Mouse (Mus musculus) liver, embryonic 15.5 days (tissue): ENCODE measurements around the gene Nrg4. TPM values are rescaled to one million over a fixed set of nuclear protein-coding genes. Genes with fewer than 3 reads are reported as not detected.

ENCODE experiments used
- ATAC-seq: fragments of 200-750 bp; cut with Nextera tagmentation; 2 replicates; pipeline ENCODE4 v1.8.0; 2017; ENCODE audit warnings: moderate number of reproducible peaks, mild to moderate bottlenecking, moderate library complexity; ENCODE audit not compliant: insufficient read depth
- H3K27ac ChIP-seq: fragments of 300-500 bp; sonication (generic); replicated peaks from 2 replicates; pipeline ENCODE4 v1.5.1; 2015; ENCODE audit warnings: mild to moderate bottlenecking, inconsistent platforms
- H3K27me3 ChIP-seq: fragments of 300-500 bp; sonication (generic); 2 replicates; pipeline ENCODE4 v1.6.1; 2015; ENCODE audit warnings: mild to moderate bottlenecking, inconsistent platforms
- H3K36me3 ChIP-seq: fragments of 300-500 bp; sonication (generic); replicated peaks from 2 replicates; pipeline ENCODE4 v1.6.1; 2015; ENCODE audit warnings: moderate library complexity, mild to moderate bottlenecking, inconsistent platforms
- H3K4me1 ChIP-seq: fragments of 300-500 bp; sonication (generic); replicated peaks from 2 replicates; pipeline ENCODE4 v1.6.1; 2015; ENCODE audit warnings: inconsistent platforms
- H3K4me2 ChIP-seq: fragments of 300-500 bp; sonication (generic); 2 replicates; pipeline ENCODE4 v1.6.1; 2015; ENCODE audit warnings: moderate library complexity, mild to moderate bottlenecking, inconsistent platforms
- H3K4me3 ChIP-seq: fragments of 300-500 bp; sonication (generic); replicated peaks from 2 replicates; pipeline ENCODE4 v1.5.1; 2015; ENCODE audit warnings: mild to moderate bottlenecking, inconsistent platforms
- H3K9ac ChIP-seq: fragments of 300-500 bp; sonication (generic); 2 replicates; pipeline ENCODE4 v1.6.1; 2015; ENCODE audit warnings: moderate library complexity, mild to moderate bottlenecking, inconsistent platforms
- H3K9me3 ChIP-seq: fragments of 300-500 bp; sonication (generic); replicated peaks from 2 replicates; pipeline ENCODE4 v1.6.1; 2016; ENCODE audit warnings: inconsistent platforms
- WGBS: fragments of 180-500 bp; shearing (Covaris S2); methylation state at CpG from one replicate; pipeline ENCODE4 v1.1.7; 2015; ENCODE audit warnings: mixed read lengths; ENCODE audit not compliant: insufficient replicate concordance; 5-methylcytosine and 5-hydroxymethylcytosine counted together
- polyA plus RNA-seq: library from polyadenylated mRNA; unstranded; fragments of >200 nt; fragmentation: Nextera tagmentation; extraction: Ambion mirVana; gene quantifications from 2 replicates; pipeline ENCODE4 v1.2.1, GENCODE M21; 2015

Gene Nrg4
- polyA plus RNA-seq, 1 experiment from 2014 or later: 1.7 TPM

DNA sequence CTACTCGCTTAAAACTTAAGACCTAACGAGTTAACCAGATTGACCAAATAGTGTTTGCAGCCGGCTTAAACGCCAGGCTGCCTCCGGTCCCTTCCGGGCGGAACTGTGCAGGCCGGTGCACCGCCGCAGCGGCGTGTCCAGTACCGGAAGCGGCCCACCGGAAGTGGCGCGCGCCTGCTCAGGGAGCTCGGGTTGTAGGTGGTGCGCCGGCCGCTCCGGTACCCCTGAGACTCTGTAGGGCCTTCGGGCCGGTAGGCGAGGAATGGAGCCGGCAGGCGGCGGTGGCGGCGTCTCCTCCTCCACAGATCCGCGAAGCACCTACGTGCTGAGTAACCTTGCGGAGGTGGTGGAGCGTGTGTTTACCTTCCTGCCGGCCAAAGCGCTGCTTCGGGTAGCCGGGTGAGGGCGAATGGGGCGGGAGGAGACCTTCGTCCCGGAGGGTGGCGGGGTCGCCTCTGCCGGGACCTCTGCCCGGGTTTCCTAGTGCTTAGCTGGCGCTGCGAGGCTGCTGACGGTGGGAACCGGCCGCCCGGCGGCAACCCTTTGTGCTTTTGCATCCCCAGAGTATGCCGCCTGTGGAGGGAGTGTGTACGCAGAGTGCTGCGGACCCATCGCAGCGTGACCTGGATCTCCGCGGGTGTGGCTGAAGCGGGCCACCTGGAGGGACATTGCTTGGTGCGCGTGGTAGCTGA lies 117.7 kb downstream of the Nrg4 start, which contains the start of gene Fbxo22:
TSS of gene Fbxo22 (plus strand) at position 136 of the 692 bp plus-strand sequence.
- Histone ChIP-seq H3K4me2 (peak within 1 kb of the TSS; percentile 87), H3K4me3 (peak within 1 kb of the TSS; percentile 78), H3K9ac (peak within 1 kb of the TSS; percentile 69), H3K9me3 (no peaks in the 10 kb centered on the region), H3K27me3 (no peaks in the 10 kb centered on the region), H3K27ac (peak within 1 kb of the TSS; percentile 78), H3K36me3 (peaks cover 18% of the 10 kb centered on the region; the same call in 1 of the 2 replicates), H3K4me1 (peaks cover 33% of the 10 kb centered on the region)
- ATAC-seq: peak; percentile 96
- WGBS: under 1% methylated on average over 65 of the region's 65 CpGs

DNA sequence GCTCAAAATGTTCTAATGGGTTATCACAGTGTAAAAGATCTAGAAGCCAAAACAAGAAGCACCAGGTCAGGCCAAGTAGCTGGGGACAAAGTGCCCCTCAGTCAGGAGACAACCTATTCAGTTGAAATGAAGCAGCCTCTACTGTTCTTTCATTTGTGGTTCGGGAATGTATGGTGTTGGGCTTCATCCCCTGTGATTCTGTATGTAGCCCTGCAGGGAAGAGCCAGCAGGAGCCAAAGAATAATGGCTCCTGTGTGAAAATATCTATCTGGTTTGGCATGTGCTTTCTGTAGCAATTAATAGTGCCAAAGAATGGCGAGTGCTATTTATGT lies 118.2 kb downstream of the Nrg4 start:
- Histone ChIP-seq H3K27me3 (no peaks in the 10 kb centered on the region), H3K4me3 (peak overlapping the region; percentile 78), H3K9ac (peak overlapping the region; percentile 69), H3K4me1 (peaks cover 33% of the 10 kb centered on the region), H3K36me3 (0 out of 2 replicates have a peak, but pooled peaks cover 14% of the 10 kb centered on the region), H3K4me2 (peak overlapping the region; percentile 87), H3K27ac (peak overlapping the region; percentile 78), H3K9me3 (no peaks in the 10 kb centered on the region)
- WGBS: 2% methylated on average over 2 of the region's 2 CpGs
- ATAC-seq: no peak

DNA sequence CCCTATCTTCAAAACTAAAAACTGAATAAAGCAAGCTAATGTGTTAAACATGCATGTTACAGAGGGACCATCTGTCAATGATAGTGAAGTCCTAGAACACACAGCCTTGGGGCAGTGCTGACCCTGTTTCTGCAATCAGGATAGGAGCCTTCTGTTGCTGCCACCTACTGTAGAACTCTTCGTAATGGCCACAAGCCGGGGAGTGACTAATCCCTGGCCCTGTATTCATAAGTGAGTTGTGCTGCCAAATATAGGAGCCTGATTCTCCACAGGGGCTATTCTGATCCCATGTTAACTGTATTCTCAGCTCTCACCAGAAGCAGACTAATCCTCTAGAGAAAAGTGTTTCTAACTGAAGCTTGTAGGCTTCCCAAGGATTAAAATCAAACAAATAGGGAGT lies 127.3 kb downstream of the Nrg4 start:
- H3K36me3 ChIP-seq: peaks cover 16% of the 10 kb centered on the region; the same call in 1 of the 2 replicates
- WGBS: 68% methylated on average over 2 of the region's 2 CpGs

DNA sequence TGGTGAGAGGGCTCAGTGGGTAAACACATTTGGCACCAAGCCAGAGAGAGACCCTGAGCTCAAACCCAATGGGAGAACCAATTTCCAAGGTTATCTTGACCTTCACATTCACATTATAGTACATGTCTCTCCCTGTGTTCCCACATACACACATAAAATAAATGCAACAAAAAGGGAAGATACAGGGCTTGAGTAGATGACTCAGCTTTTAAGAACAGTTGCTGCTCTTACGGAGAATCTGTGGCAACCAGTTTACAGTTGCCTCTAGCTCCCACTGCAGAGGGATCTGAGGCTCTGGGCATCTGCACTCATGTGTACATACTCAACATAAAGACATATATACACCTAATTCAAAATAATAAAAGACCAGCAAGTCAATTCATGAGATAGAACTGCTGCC lies 128.4 kb downstream of the Nrg4 start:
- H3K36me3 ChIP-seq: peaks cover 18% of the 10 kb centered on the region; the same call in 1 of the 2 replicates
- no peak overlapping the region for H3K9ac ChIP-seq
- H3K27me3 ChIP-seq: no peaks in the 10 kb centered on the region
- H3K9me3 ChIP-seq: no peaks in the 10 kb centered on the region
- no peak overlapping the region for H3K4me2 ChIP-seq
- WGBS: 80% methylated on average over 1 of the region's 1 CpGs
- no peak overlapping the region for H3K4me3 ChIP-seq
- ATAC-seq: no peak
- H3K4me1 ChIP-seq: no peaks in the 10 kb centered on the region
- H3K27ac ChIP-seq: no peak overlapping the region

More for the DNA sequence above, 127.3 kb downstream of the Nrg4 start:
- ATAC-seq: no peak
- Histone ChIP-seq H3K9me3 (no peaks in the 10 kb centered on the region), H3K4me3 (no peak overlapping the region), H3K27me3 (no peaks in the 10 kb centered on the region), H3K27ac (no peak overlapping the region), H3K4me2 (no peak overlapping the region), H3K4me1 (no peaks in the 10 kb centered on the region), H3K9ac (no peak overlapping the region)

DNA sequence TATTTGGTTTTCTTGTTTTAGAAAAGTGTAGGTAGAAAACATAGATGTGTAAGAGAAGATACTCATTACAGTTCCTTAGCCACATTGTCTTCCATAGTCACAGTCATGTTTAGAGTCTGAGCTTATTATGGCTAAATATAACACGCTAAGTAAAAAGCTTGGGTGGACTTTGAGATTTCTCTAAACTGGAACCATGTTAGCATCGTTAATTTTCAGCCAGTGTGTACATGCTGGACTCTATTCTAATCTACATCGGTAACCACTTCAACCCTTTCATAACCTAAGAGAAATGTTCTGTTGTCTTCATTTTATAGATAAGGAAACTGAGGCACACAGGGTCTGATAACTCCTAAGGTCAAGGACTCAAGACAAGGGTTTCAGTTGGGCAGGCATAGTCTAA lies 130.8 kb downstream of the Nrg4 start:
- ATAC-seq: no peak
- WGBS: 71% methylated on average over 3 of the region's 3 CpGs

DNA sequence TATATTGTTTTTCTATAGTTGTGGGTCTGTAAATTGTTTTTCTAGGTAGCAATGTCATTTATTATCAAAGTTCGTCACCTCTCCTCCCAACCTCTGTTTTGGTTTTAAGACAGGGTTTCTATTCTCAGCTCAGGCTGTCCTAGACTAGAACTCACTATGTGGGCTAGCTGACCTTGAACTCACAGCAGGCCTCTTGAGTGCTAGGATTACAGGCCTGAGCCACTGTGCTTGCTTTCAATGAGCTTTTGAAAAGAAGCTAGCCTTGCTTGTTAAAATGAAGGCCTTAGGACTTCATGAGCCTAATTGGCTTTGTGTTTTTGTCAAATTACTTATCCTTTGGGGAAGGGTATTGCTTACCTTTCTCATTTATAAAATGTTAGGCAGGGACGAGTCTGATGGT lies 152.4 kb downstream of the Nrg4 start:
- no peak for ATAC-seq
- Histone ChIP-seq H3K36me3 (no peaks in the 10 kb centered on the region; the same call in 1 of the 2 replicates), H3K4me1 (peaks cover 11% of the 10 kb centered on the region), H3K9me3 (no peaks in the 10 kb centered on the region), H3K9ac (no peak overlapping the region), H3K4me3 (no peak overlapping the region), H3K4me2 (no peak overlapping the region), H3K27ac (no peak overlapping the region), H3K27me3 (no peaks in the 10 kb centered on the region)
- WGBS: 61% methylated on average over 2 of the region's 2 CpGs

More for the DNA sequence above, 130.8 kb downstream of the Nrg4 start:
- Histone ChIP-seq H3K4me3 (no peak overlapping the region), H3K27me3 (no peaks in the 10 kb centered on the region), H3K9me3 (no peaks in the 10 kb centered on the region), H3K4me2 (no peak overlapping the region), H3K27ac (no peak overlapping the region), H3K36me3 (peaks cover 17% of the 10 kb centered on the region), H3K9ac (no peak overlapping the region), H3K4me1 (no peaks in the 10 kb centered on the region)

DNA sequence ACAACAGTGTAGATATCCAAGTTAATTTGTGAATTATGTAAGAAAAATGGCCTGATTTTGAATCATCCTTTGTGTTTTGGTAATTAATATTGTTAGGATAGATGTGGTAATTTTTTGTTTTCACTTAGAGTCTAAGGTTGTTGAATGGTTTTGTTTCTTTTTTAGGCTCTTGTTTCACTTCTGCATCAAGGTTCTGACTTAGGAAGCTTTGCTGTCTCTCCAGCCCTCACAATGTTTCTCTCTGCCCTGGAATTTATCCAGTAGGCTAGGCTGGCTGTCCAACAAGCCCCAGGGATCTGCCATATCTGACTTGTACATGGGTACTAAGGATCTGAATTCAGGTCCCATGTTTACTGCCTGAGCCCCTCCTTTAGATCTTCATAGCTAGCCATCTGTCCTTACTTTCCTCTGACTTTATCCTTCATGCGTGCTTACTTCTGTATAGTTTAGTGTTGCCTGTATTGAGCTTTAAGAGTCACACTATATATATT lies 154.4 kb downstream of the Nrg4 start:
- Histone ChIP-seq H3K9me3 (no peaks in the 10 kb centered on the region), H3K36me3 (peaks cover 6% of the 10 kb centered on the region), H3K27me3 (no peaks in the 10 kb centered on the region), H3K4me3 (no peak overlapping the region), H3K9ac (no peak overlapping the region), H3K4me2 (no peak overlapping the region), H3K4me1 (peaks cover 11% of the 10 kb centered on the region), H3K27ac (no peak overlapping the region)
- 90% methylated on average over 1 of the region's 1 CpGs for WGBS
- no peak for ATAC-seq

DNA sequence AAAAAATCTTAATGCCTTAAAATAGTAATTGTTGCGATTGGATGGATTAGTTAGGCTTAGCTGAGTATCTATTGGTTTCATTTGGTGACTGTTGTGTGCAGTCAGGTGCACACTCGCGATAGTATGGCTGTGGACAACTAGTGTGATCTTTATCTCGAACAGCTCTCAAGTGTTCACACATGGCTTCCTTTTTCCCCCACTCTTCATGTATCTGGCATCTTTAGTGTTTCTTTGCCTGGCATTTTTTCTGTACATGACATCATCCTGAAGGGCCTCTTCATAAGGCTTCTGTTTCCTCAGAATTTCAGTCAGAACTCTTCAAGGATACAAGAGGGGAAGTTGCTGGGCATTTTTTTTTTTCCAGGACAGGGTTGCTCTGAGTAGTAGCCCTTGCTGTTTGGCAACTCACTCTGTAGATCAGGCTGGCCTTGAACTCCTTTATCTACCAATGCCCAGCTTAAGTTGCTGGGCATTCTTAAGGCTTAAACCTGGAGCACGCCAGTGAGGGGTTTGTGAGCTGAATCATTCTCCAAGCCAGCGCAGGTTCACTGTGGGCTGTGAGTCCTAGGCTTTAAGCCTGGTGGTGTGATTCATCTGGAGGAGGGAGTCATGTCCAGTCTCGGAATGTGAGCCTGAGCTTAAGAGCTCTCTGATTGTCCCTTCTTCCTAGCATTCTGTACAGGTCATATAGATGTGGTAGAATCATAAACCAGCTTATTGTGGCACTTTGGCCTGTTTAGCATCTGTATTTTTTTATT lies 155.8 kb downstream of the Nrg4 start:
- 34% methylated on average over 7 of the region's 7 CpGs for WGBS
- Histone ChIP-seq H3K4me2 (no peak overlapping the region), H3K36me3 (peaks cover 6% of the 10 kb centered on the region), H3K27me3 (no peaks in the 10 kb centered on the region), H3K4me1 (peaks cover 11% of the 10 kb centered on the region), H3K4me3 (no peak overlapping the region), H3K27ac (no peak overlapping the region), H3K9ac (no peak overlapping the region), H3K9me3 (no peaks in the 10 kb centered on the region)
- no peak for ATAC-seq

Other genes with a start within 250 kb of the Nrg4 start
- gene Ube2q2, start 178.0 kb downstream of the Nrg4 start, polyA plus RNA-seq: 10.9 and 12.1 TPM in 2 replicates
- gene Fbxo22, start 117.9 kb downstream of the Nrg4 start, polyA plus RNA-seq: 18.4 and 19.9 TPM in 2 replicates
- not detected in 2 replicates for gene Tmem266, start 69 bp upstream of the Nrg4 start, polyA plus RNA-seq
- 201 and 204 TPM in 2 replicates for gene Etfa, start 185.4 kb upstream of the Nrg4 start, polyA plus RNA-seq
- 0.16 TPM in 1 of 2 replicates, not detected in the other for gene Isl2, start 211.8 kb upstream of the Nrg4 start, polyA plus RNA-seq